Mouse (Mus musculus): Measurements from ENCODE around the gene Bach2. TPM values are rescaled to one million over a fixed set of nuclear protein-coding genes. Genes with fewer than 3 reads are reported as not detected.

Bach2 gene
- polyA plus RNA-seq, 1 experiment, result 18.7 TPM

GRCm38 (mm10) chr4:32432945-32433344, 194.3 kb downstream of the Bach2 start:
- Histone ChIP-seq H3K9me3 (replicated peaks; ENCODE audit: control insufficient read depth, insufficient read depth, low read length, poor library complexity, severe bottlenecking) (no peaks in the 10 kb centered on the region), H3K4me3 (ENCODE audit: low read depth, low read length) (no peak overlapping the region), H3K27me3 (ENCODE audit: control insufficient read depth, insufficient read depth, low read length, poor library complexity, severe bottlenecking) (no peaks in the 10 kb centered on the region), H3K9ac (ENCODE audit: low read depth, poor library complexity, severe bottlenecking) (no peak overlapping the region), H3K36me3 (ENCODE audit: control insufficient read depth, insufficient read depth, low read length, poor library complexity, severe bottlenecking) (no peaks in the 10 kb centered on the region), H3K27ac (ENCODE audit: insufficient read depth, low read length) (no peak overlapping the region), H3K4me1 (ENCODE audit: control insufficient read depth, insufficient read depth, low read length) (no peaks in the 10 kb centered on the region)
- TF ChIP-seq POLR2A (IDR thresholded peaks at IDR 0.05; ENCODE audit: insufficient read depth, low read length) (no peak), CTCF (IDR thresholded peaks at IDR 0.05; ENCODE audit: low read depth, low read length) (no peak), EP300 (IDR thresholded peaks at IDR 0.05; ENCODE audit: insufficient read depth, low read depth, low read length) (no peak)

- Histone ChIP-seq H3K36me3 (ENCODE audit: control insufficient read depth, insufficient read depth, low read length, poor library complexity, severe bottlenecking) (no peaks in the 10 kb centered on the region), H3K27ac (ENCODE audit: insufficient read depth, low read length) (no peak overlapping the region), H3K9me3 (replicated peaks; ENCODE audit: control insufficient read depth, insufficient read depth, low read length, poor library complexity, severe bottlenecking) (no peaks in the 10 kb centered on the region), H3K9ac (ENCODE audit: low read depth, poor library complexity, severe bottlenecking) (no peak overlapping the region), H3K4me1 (ENCODE audit: control insufficient read depth, insufficient read depth, low read length) (no peaks in the 10 kb centered on the region), H3K4me3 (ENCODE audit: low read depth, low read length) (no peak overlapping the region), H3K27me3 (ENCODE audit: control insufficient read depth, insufficient read depth, low read length, poor library complexity, severe bottlenecking) (no peaks in the 10 kb centered on the region)
- no peak for TF ChIP-seq EP300 (IDR thresholded peaks at IDR 0.05; ENCODE audit: insufficient read depth, low read depth, low read length)
- TF ChIP-seq CTCF (IDR thresholded peaks at IDR 0.05; ENCODE audit: low read depth, low read length), result no peak
- no peak for TF ChIP-seq POLR2A (IDR thresholded peaks at IDR 0.05; ENCODE audit: insufficient read depth, low read length)
Observed at GRCm38 (mm10) chr4:32434612-32435011, 196.0 kb downstream of the Bach2 start.

- no peak overlapping the region for H3K9ac ChIP-seq (ENCODE audit: low read depth, poor library complexity, severe bottlenecking)
- H3K36me3 ChIP-seq (ENCODE audit: control insufficient read depth, insufficient read depth, low read length, poor library complexity, severe bottlenecking), result no peaks in the 10 kb centered on the region
Observed at GRCm38 (mm10) chr4:32439974-32440739, 201.6 kb downstream of the Bach2 start.

GRCm38 (mm10) chr4:32440740-32441072, 202.1 kb downstream of the Bach2 start:
- no peaks in the 10 kb centered on the region for H3K9me3 ChIP-seq (replicated peaks; ENCODE audit: control insufficient read depth, insufficient read depth, low read length, poor library complexity, severe bottlenecking)
- no peaks in the 10 kb centered on the region for H3K36me3 ChIP-seq (ENCODE audit: control insufficient read depth, insufficient read depth, low read length, poor library complexity, severe bottlenecking)
- no peaks in the 10 kb centered on the region for H3K27me3 ChIP-seq (ENCODE audit: control insufficient read depth, insufficient read depth, low read length, poor library complexity, severe bottlenecking)
- H3K9ac ChIP-seq (ENCODE audit: low read depth, poor library complexity, severe bottlenecking), result no peak overlapping the region
- no peak overlapping the region for H3K4me3 ChIP-seq (ENCODE audit: low read depth, low read length)
- no peak for TF ChIP-seq EP300 (IDR thresholded peaks at IDR 0.05; ENCODE audit: insufficient read depth, low read depth, low read length)
- TF ChIP-seq POLR2A (IDR thresholded peaks at IDR 0.05; ENCODE audit: insufficient read depth, low read length), result no peak
- TF ChIP-seq CTCF (IDR thresholded peaks at IDR 0.05; ENCODE audit: low read depth, low read length), result no peak
- H3K27ac ChIP-seq (ENCODE audit: insufficient read depth, low read length), result no peak overlapping the region
- no peaks in the 10 kb centered on the region for H3K4me1 ChIP-seq (ENCODE audit: control insufficient read depth, insufficient read depth, low read length)

More at GRCm38 (mm10) chr4:32439974-32440739, 201.6 kb downstream of the Bach2 start:
- Histone ChIP-seq H3K9me3 (replicated peaks; ENCODE audit: control insufficient read depth, insufficient read depth, low read length, poor library complexity, severe bottlenecking) (no peaks in the 10 kb centered on the region), H3K27ac (ENCODE audit: insufficient read depth, low read length) (no peak overlapping the region), H3K4me1 (ENCODE audit: control insufficient read depth, insufficient read depth, low read length) (no peaks in the 10 kb centered on the region), H3K27me3 (ENCODE audit: control insufficient read depth, insufficient read depth, low read length, poor library complexity, severe bottlenecking) (no peaks in the 10 kb centered on the region), H3K4me3 (ENCODE audit: low read depth, low read length) (no peak overlapping the region)
- no peak for TF ChIP-seq POLR2A (IDR thresholded peaks at IDR 0.05; ENCODE audit: insufficient read depth, low read length)
- no peak for TF ChIP-seq EP300 (IDR thresholded peaks at IDR 0.05; ENCODE audit: insufficient read depth, low read depth, low read length)
- no peak for TF ChIP-seq CTCF (IDR thresholded peaks at IDR 0.05; ENCODE audit: low read depth, low read length)

- H3K27ac ChIP-seq (ENCODE audit: insufficient read depth, low read length), result no peak overlapping the region
- H3K4me3 ChIP-seq (ENCODE audit: low read depth, low read length), result no peak overlapping the region
- no peaks in the 10 kb centered on the region for H3K9me3 ChIP-seq (replicated peaks; ENCODE audit: control insufficient read depth, insufficient read depth, low read length, poor library complexity, severe bottlenecking)
- no peak overlapping the region for H3K9ac ChIP-seq (ENCODE audit: low read depth, poor library complexity, severe bottlenecking)
- no peak for TF ChIP-seq CTCF (IDR thresholded peaks at IDR 0.05; ENCODE audit: low read depth, low read length)
- TF ChIP-seq POLR2A (IDR thresholded peaks at IDR 0.05; ENCODE audit: insufficient read depth, low read length), result no peak
- no peak for TF ChIP-seq EP300 (IDR thresholded peaks at IDR 0.05; ENCODE audit: insufficient read depth, low read depth, low read length)
- H3K4me1 ChIP-seq (ENCODE audit: control insufficient read depth, insufficient read depth, low read length), result no peaks in the 10 kb centered on the region
- no peaks in the 10 kb centered on the region for H3K27me3 ChIP-seq (ENCODE audit: control insufficient read depth, insufficient read depth, low read length, poor library complexity, severe bottlenecking)
- no peaks in the 10 kb centered on the region for H3K36me3 ChIP-seq (ENCODE audit: control insufficient read depth, insufficient read depth, low read length, poor library complexity, severe bottlenecking)
Observed at GRCm38 (mm10) chr4:32444671-32445196, 206.1 kb downstream of the Bach2 start.

GRCm38 (mm10) chr4:32447850-32448249, 209.2 kb downstream of the Bach2 start:
- H3K27me3 ChIP-seq (ENCODE audit: control insufficient read depth, insufficient read depth, low read length, poor library complexity, severe bottlenecking), result no peaks in the 10 kb centered on the region
- H3K9me3 ChIP-seq (replicated peaks; ENCODE audit: control insufficient read depth, insufficient read depth, low read length, poor library complexity, severe bottlenecking), result no peaks in the 10 kb centered on the region
- H3K4me1 ChIP-seq (ENCODE audit: control insufficient read depth, insufficient read depth, low read length), result no peaks in the 10 kb centered on the region
- no peak overlapping the region for H3K4me3 ChIP-seq (ENCODE audit: low read depth, low read length)
- H3K36me3 ChIP-seq (ENCODE audit: control insufficient read depth, insufficient read depth, low read length, poor library complexity, severe bottlenecking), result no peaks in the 10 kb centered on the region
- no peak overlapping the region for H3K9ac ChIP-seq (ENCODE audit: low read depth, poor library complexity, severe bottlenecking)
- TF ChIP-seq EP300 (IDR thresholded peaks at IDR 0.05; ENCODE audit: insufficient read depth, low read depth, low read length), result no peak
- TF ChIP-seq CTCF (IDR thresholded peaks at IDR 0.05; ENCODE audit: low read depth, low read length), result no peak
- no peak for TF ChIP-seq POLR2A (IDR thresholded peaks at IDR 0.05; ENCODE audit: insufficient read depth, low read length)
- H3K27ac ChIP-seq (ENCODE audit: insufficient read depth, low read length), result no peak overlapping the region
